Comparison of ENCODE assay signal across 15 mouse cellular contexts in the genomic region with DNA sequence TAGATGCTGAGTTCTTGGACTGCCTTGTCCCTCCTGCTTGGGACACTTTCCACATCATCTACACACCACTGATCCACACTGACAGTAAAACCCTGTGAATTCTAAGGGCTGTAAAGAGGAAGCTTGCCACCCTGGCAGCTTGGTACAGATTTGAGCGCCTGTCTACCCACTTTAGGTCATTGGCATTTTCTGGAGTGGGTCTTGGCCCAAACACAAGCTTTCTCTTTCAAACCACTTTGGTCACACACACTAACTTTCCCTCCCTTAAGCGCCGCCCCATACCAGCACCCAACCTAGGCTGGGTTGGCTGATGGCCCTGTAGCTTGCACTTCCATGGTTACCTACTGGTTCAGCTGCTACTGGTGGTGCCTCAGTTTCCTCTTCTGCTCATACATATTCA. TPM values are rescaled to one million over a fixed set of nuclear protein-coding genes. Genes with fewer than 3 reads are reported as not detected.
DNase-seq lines count a peak whose midpoint lies in the region; ATAC-seq and TF ChIP-seq lines count a peak whose summit lies in the region.
"Had no signal": no experiment of that assay in that cellular context is flagged by ENCODE, and none has a peak within 500 bp of the region (broad histone marks: within the 10 kb centered on the region; RNA-seq: fewer than 3 reads in every experiment).

No protein-coding gene starts in this region.

- peak; percentile 6; the same call in 1 of the 2 replicates for ATAC-seq in lung, embryonic 14.5 days (ENCODE audit: insufficient read depth)
- ATAC-seq in neural tube, embryonic 13.5 days (ENCODE audit: low read depth) = peak; percentile 8; the same call in 1 of the 2 replicates

- H3K9ac ChIP-seq in lung, embryonic 14.5 days = no peak overlapping the region
- H3K9ac ChIP-seq in neural tube, embryonic 13.5 days = no peak overlapping the region
- H3K9ac ChIP-seq: embryonic facial prominence, embryonic 15.5 days; stomach, embryonic 15.5 days had no signal

- H3K4me1 ChIP-seq in lung, embryonic 14.5 days (ENCODE audit: insufficient read depth) = no peaks in the 10 kb centered on the region
- no peaks in the 10 kb centered on the region; the same call in 1 of the 2 replicates for H3K4me1 ChIP-seq in lung, adult 2 months (ENCODE audit: control insufficient read depth, insufficient read depth, low read length)
- 0 out of 2 replicates have a peak, but pooled peaks cover 10% of the 10 kb centered on the region for H3K4me1 ChIP-seq in neural tube, embryonic 13.5 days (replicated peaks)

- H3K36me3 ChIP-seq in lung, embryonic 14.5 days (ENCODE audit: insufficient read depth) = no peaks in the 10 kb centered on the region
- no peaks in the 10 kb centered on the region for H3K36me3 ChIP-seq in neural tube, embryonic 13.5 days
- H3K36me3 ChIP-seq: embryonic facial prominence, embryonic 15.5 days; stomach, embryonic 15.5 days had no signal

- H3K9me3 ChIP-seq in lung, embryonic 14.5 days (ENCODE audit: low read depth, low read length) = no peaks in the 10 kb centered on the region
- no peaks in the 10 kb centered on the region for H3K9me3 ChIP-seq in neural tube, embryonic 13.5 days
- H3K9me3 ChIP-seq: embryonic facial prominence, embryonic 15.5 days; stomach, embryonic 15.5 days had no signal

- H3K27ac ChIP-seq in lung, embryonic 14.5 days (ENCODE audit: low read depth) = no peak overlapping the region
- no peak overlapping the region for H3K27ac ChIP-seq in neural tube, embryonic 13.5 days (replicated peaks)
- H3K27ac ChIP-seq: embryonic facial prominence, embryonic 15.5 days; layer of hippocampus, adult 2 months; stomach, embryonic 15.5 days had no signal

- no peak for TF ChIP-seq POLR2A in lung, adult 2 months (IDR thresholded peaks at IDR 0.05; ENCODE audit: borderline replicate concordance, extremely low read depth, low read depth, low read length)

- no peaks in the 10 kb centered on the region for H3K27me3 ChIP-seq in lung, embryonic 14.5 days (ENCODE audit: insufficient read depth, low read length)
- H3K27me3 ChIP-seq in neural tube, embryonic 13.5 days = no peaks in the 10 kb centered on the region
- H3K27me3 ChIP-seq: embryonic facial prominence, embryonic 15.5 days; stomach, embryonic 15.5 days had no signal

- intact Hi-C loops in heart, postnatal 25 days (cut with DNase I) = loop anchor here (1.0 to 10.0 kb wide), 2 partner anchors 186 to 1663 kb away; no protein-coding TSS in a partner anchor

- H3K4me2 ChIP-seq in lung, embryonic 14.5 days = no peak overlapping the region
- H3K4me2 ChIP-seq in neural tube, embryonic 13.5 days = no peak overlapping the region

- WGBS in lung, embryonic 14.5 days = 78% methylated on average over 3 of the region's 3 CpGs
- 69% methylated on average over 3 of the region's 3 CpGs for WGBS in lung, adult 2 months
- WGBS in neural tube, embryonic 13.5 days = 82% methylated on average over 3 of the region's 3 CpGs

- DNase-seq in heart, adult 11 months = peak; percentile 75
- DNase-seq in heart, postnatal 25 days (ENCODE audit: low spot score) = no peak
- DNase-seq in lung, embryonic 14.5 days = no peak
- DNase-seq in lung, adult 2 months = no peak
- DNase-seq in neural tube, embryonic 10.5 days (ENCODE audit: extremely low spot score, low spot score) = no peak
- DNase-seq in natural killer cell, adult 2 months (ENCODE audit: low spot score in 2 of 2) = no peak
- DNase-seq: cerebellum, adult 11-12 months; gastrocnemius, postnatal 36 days; liver had no signal

- H3K4me3 ChIP-seq in lung, embryonic 14.5 days (ENCODE audit: low read depth, low read length) = no peak overlapping the region
- H3K4me3 ChIP-seq in lung, adult 2 months (replicated peaks; ENCODE audit: extremely low read depth, low read depth, low read length) = no peak overlapping the region
- H3K4me3 ChIP-seq in neural tube, embryonic 13.5 days = no peak overlapping the region

- TF ChIP-seq CTCF in lung, embryonic 14.5 days (IDR thresholded peaks at IDR 0.05; ENCODE audit: low read depth) = no peak
- no peak for TF ChIP-seq CTCF in lung, adult 2 months (IDR thresholded peaks at IDR 0.05; ENCODE audit: insufficient read depth, low read length)

RNA-seq across cellular contexts. Expression of a gene that starts 55.6 kb away (rescaled TPM):
- under 1 TPM; 0.78 to 0.81 TPM for total RNA-seq in heart, postnatal 25 days (2021)
- 0.74 and 1.1 TPM in 2 replicates for polyA plus RNA-seq in lung, embryonic 14.5 days (2014; fragmentation: Nextera tagmentation; extraction: Ambion mirVana)
- 0.59 and 1.5 TPM in 2 replicates for polyA plus RNA-seq in lung, adult 2 months (2012; rRNA removed)
- 0.39 and 0.73 TPM in 2 replicates for polyA plus RNA-seq in neural tube, embryonic 13.5 days (2015; fragmentation: Nextera tagmentation; extraction: Ambion mirVana)
- total RNA-seq: megakaryocyte, adult 5-6 weeks had no signal
- polyA plus RNA-seq: thymus, postnatal 0 days had no signal
